Mouse (Mus musculus) hindbrain, embryonic 12.5 days (tissue): ENCODE results near the gene Eea1. TPM values are rescaled to one million over a fixed set of nuclear protein-coding genes. Genes with fewer than 3 reads are reported as not detected.

Experiments used
- ATAC-seq: fragments of 200-750 bp; cut with Nextera tagmentation; 2 replicates; pipeline ENCODE4 v1.8.0; 2017; ENCODE audit warnings: moderate TSS enrichment; ENCODE audit not compliant: low FRiP score
- H3K27ac ChIP-seq: fragments of 300-500 bp; sonication (generic); 2 replicates; pipeline ENCODE4 v1.5.1; 2016; ENCODE audit warnings: mild to moderate bottlenecking
- H3K27me3 ChIP-seq: fragments of 300-500 bp; sonication (generic); 2 replicates; pipeline ENCODE4 v1.6.1; 2016; ENCODE audit warnings: mild to moderate bottlenecking
- H3K36me3 ChIP-seq: fragments of 300-500 bp; sonication (generic); 2 replicates; pipeline ENCODE4 v1.6.1; 2016; ENCODE audit warnings: mild to moderate bottlenecking
- H3K4me1 ChIP-seq: fragments of 300-500 bp; sonication (generic); 2 replicates; pipeline ENCODE4 v1.6.1; 2016
- H3K4me2 ChIP-seq: fragments of 300-500 bp; sonication (generic); replicated peaks from 2 replicates; pipeline ENCODE4 v1.6.1; 2016; ENCODE audit warnings: mild to moderate bottlenecking
- H3K4me3 ChIP-seq: fragments of 300-500 bp; sonication (generic); 2 replicates; pipeline ENCODE4 v1.5.1; 2016; ENCODE audit warnings: mild to moderate bottlenecking
- H3K9ac ChIP-seq: fragments of 300-500 bp; sonication (generic); 2 replicates; pipeline ENCODE4 v1.6.1; 2016; ENCODE audit warnings: mild to moderate bottlenecking, moderate library complexity
- H3K9me3 ChIP-seq: fragments of 300-500 bp; sonication (generic); replicated peaks from 2 replicates; pipeline ENCODE4 v1.6.1; 2016; ENCODE audit warnings: mild to moderate bottlenecking
- WGBS: fragments of 180-500 bp; shearing (Covaris S2); methylation state at CpG from one replicate; pipeline ENCODE4 v1.1.7; 2016; 5-methylcytosine and 5-hydroxymethylcytosine counted together
- polyA plus RNA-seq: library from polyadenylated mRNA; unstranded; fragments of >200 nt; fragmentation: Nextera tagmentation; extraction: Ambion mirVana; gene quantifications from 2 replicates; pipeline ENCODE4 v1.2.1, GENCODE M21; 2016

Gene Eea1
- polyA plus RNA-seq, 1 experiment from 2014 or later, result 18.7 TPM

DNA sequence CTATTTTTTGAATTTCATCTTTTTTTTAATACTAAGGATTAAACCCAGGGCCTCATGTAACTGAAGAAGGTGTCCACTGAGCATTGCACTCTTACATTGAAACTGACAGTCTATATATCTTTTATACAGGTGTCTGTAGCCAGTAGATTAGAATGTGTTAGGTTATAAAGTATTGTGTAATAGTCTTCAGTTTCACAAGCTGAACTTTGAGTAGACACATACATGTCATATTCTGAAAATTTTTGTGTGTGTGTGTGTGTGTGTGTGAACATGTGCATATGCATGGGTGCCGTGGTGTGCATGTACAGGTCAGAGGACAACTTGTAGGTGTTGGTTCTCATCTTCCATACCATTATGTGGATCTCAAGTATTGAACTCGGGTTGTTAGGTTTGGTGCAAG is 16.2 kb downstream of the Eea1 start:
- 92% methylated on average over 2 of the region's 2 CpGs for WGBS

DNA sequence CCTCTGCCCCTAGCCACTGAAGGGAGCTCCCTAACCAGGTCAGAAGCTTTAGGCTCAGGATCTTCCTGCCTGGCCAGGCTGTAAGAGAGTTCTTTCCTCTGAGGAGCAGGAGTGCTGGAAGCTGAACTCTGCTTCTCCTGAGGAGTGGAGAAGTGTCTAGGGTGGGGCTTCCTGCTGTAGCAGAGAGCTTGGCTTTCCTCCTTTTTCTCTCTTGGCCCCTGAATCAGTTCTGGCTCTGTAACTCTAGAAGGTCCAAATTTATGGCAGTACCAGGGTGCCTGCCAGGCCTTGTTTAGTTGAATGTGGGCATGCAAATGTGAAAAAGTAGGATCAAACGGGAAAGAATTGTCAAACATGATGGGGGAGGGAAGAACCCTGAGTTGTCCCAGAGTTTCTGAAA is 17.1 kb downstream of the Eea1 start:
- no peak for ATAC-seq
- H3K27ac ChIP-seq, result no peak overlapping the region
- no peak overlapping the region for H3K4me3 ChIP-seq
- no peaks in the 10 kb centered on the region for H3K27me3 ChIP-seq
- no peak overlapping the region for H3K9ac ChIP-seq
- H3K4me2 ChIP-seq, result no peak overlapping the region
- no peaks in the 10 kb centered on the region for H3K4me1 ChIP-seq
- WGBS, result 57% methylated on average over 1 of the region's 1 CpGs
- H3K36me3 ChIP-seq, result no peaks in the 10 kb centered on the region
- no peaks in the 10 kb centered on the region for H3K9me3 ChIP-seq

More for the DNA sequence above, 16.2 kb downstream of the Eea1 start:
- no peak for ATAC-seq
- Histone ChIP-seq H3K9ac (no peak overlapping the region), H3K4me3 (no peak overlapping the region), H3K4me1 (no peaks in the 10 kb centered on the region), H3K36me3 (no peaks in the 10 kb centered on the region), H3K27ac (no peak overlapping the region), H3K9me3 (no peaks in the 10 kb centered on the region), H3K27me3 (no peaks in the 10 kb centered on the region), H3K4me2 (no peak overlapping the region)

DNA sequence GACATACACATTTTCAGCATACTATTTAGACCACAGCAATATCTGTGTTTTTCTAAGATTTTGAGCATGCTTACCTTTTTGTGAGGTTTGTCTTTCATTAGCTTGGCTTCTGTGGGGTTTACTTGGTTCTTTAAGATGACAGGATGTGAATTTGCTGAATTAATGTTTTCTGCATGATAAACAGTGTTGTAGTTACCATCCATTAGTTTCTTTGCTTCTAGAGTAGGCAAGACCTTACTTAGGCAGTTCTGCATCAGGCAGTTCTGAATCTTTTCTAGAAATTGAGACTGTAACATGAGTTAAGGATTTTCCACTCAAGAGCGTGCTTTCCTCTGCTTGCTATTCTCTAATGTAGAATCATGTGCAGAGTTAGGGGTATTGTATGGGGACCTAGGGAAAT is 24.2 kb downstream of the Eea1 start:
- H3K4me1 ChIP-seq, result no peaks in the 10 kb centered on the region
- no peak overlapping the region for H3K9ac ChIP-seq
- ATAC-seq, result no peak
- no peak overlapping the region for H3K4me3 ChIP-seq
- no peak overlapping the region for H3K27ac ChIP-seq
- no peaks in the 10 kb centered on the region for H3K27me3 ChIP-seq
- no peaks in the 10 kb centered on the region for H3K9me3 ChIP-seq
- H3K36me3 ChIP-seq, result no peaks in the 10 kb centered on the region
- WGBS, result 96% methylated on average over 1 of the region's 1 CpGs
- H3K4me2 ChIP-seq, result no peak overlapping the region

DNA sequence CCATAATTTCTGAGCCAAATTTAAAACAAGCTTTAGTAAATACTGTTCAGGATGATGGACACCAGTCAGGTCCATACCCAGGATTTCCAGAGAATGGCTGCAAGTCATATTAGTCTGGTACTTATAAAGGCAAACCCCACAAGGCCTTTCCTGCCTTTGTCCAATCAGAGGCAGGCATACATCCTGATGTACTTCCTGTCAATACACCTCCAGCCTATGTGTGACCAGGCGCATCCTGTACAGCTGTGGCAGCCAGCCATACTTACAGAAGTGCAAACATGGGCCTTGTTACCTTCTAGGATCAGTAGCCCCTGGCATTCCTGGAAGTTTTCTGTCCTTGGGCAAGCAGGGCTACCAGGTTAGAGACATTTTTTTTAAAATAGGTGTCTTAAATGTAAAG is 29.2 kb downstream of the Eea1 start:
- Histone ChIP-seq H3K27ac (no peak overlapping the region), H3K36me3 (no peaks in the 10 kb centered on the region), H3K4me2 (no peak overlapping the region), H3K4me1 (no peaks in the 10 kb centered on the region), H3K9me3 (no peaks in the 10 kb centered on the region), H3K27me3 (no peaks in the 10 kb centered on the region), H3K9ac (no peak overlapping the region), H3K4me3 (no peak overlapping the region)
- no peak for ATAC-seq
- 96% methylated on average over 1 of the region's 1 CpGs for WGBS

DNA sequence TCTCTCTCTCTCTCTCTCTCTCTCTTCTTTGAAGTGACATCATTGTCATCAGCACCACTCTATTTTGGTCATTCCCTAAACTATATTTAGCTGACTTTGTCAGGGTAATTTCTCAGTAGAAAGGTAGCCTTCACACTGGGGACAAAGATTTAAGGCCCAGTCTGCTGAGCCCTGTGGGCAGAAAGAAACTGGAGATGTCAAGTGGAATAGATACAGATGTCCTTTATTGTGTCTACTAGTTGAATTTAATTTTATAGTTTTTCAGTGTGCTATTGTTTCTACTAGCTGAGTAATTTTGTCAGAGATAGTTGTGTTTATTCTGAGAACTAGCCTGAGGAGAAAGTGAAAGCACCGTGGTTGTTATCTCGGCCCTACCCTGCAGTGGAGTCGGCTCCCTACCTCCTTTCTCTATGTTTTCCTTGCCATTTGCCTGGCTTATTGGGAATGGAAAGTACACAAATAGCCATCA is 30.3 kb downstream of the Eea1 start:
- ATAC-seq, result no peak
- no peak overlapping the region for H3K4me3 ChIP-seq
- H3K36me3 ChIP-seq, result peaks cover 9% of the 10 kb centered on the region
- H3K9me3 ChIP-seq, result no peaks in the 10 kb centered on the region
- no peaks in the 10 kb centered on the region for H3K27me3 ChIP-seq
- H3K9ac ChIP-seq, result no peak overlapping the region
- no peak overlapping the region for H3K27ac ChIP-seq
- H3K4me1 ChIP-seq, result no peaks in the 10 kb centered on the region
- WGBS, result 86% methylated on average over 3 of the region's 3 CpGs
- H3K4me2 ChIP-seq, result no peak overlapping the region

DNA sequence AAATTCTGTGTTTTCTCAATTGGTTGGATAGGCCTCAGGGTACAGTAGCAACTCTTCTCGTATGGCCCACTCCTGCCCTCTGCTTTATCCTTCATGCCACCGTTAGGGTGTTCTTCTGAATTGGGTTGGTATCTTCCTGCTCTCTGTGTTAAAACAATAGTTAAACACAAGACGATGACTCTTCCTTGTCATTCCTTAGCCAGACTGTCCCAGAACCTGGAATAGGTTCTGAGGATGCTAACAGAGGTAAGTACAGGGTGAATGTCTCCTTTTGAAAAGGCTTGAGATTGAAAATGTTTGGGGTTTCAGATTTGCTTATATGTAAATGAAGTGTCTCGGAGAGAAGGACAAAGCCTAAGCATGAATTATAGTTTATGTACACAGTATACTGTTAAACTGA is 30.9 kb downstream of the Eea1 start:
- ATAC-seq, result no peak
- H3K27ac ChIP-seq, result no peak overlapping the region
- no peaks in the 10 kb centered on the region for H3K27me3 ChIP-seq
- WGBS, result 90% methylated on average over 4 of the region's 4 CpGs
- no peak overlapping the region for H3K4me3 ChIP-seq
- no peak overlapping the region for H3K4me2 ChIP-seq
- H3K9ac ChIP-seq, result no peak overlapping the region
- peaks cover 9% of the 10 kb centered on the region for H3K36me3 ChIP-seq
- H3K4me1 ChIP-seq, result no peaks in the 10 kb centered on the region
- H3K9me3 ChIP-seq, result no peaks in the 10 kb centered on the region

DNA sequence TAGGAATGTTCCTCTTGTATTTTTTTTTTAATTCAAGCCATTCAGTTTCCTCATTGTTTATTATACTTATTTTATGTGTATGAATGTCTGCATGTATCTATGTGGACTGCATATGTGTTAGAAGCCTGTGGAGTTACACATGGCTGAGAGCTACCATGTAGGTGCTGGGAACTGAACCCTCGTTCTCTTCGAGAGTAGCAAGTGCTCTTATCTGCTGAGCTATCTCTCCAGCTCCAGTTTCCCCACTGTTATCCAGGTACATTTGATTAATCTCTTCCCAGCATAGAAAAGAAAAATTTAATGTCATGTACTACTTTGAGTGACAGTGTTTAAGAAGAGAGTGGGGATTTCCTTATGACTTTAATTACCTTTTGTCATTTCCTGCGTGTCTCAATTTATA is 31.5 kb downstream of the Eea1 start:
- H3K9ac ChIP-seq, result no peak overlapping the region
- H3K4me3 ChIP-seq, result no peak overlapping the region
- no peaks in the 10 kb centered on the region for H3K27me3 ChIP-seq
- H3K4me2 ChIP-seq, result no peak overlapping the region
- no peak for ATAC-seq
- H3K4me1 ChIP-seq, result no peaks in the 10 kb centered on the region
- no peak overlapping the region for H3K27ac ChIP-seq
- H3K9me3 ChIP-seq, result no peaks in the 10 kb centered on the region
- H3K36me3 ChIP-seq, result peaks cover 9% of the 10 kb centered on the region
- 93% methylated on average over 3 of the region's 3 CpGs for WGBS

DNA sequence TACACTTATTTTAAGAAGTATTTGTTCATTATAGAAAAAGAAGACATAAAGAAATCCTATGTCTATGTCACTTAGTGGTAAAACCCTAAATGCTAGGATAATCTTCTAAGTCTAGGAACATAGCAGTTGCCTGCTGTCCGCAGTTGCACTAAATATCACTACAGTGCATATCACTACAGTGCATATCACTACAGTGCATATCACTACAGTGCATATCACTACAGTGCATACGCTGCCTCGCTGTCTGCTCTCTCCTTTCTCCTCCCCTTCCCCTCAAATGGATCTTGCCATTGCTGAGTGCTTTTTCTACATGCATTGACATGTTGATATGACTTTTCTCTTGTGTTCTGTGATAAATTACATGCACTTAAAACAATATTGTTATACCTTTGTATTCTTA is 34.0 kb downstream of the Eea1 start:
- no peak overlapping the region for H3K4me3 ChIP-seq
- H3K4me1 ChIP-seq, result no peaks in the 10 kb centered on the region
- no peak for ATAC-seq
- H3K9me3 ChIP-seq, result no peaks in the 10 kb centered on the region
- no peak overlapping the region for H3K27ac ChIP-seq
- H3K27me3 ChIP-seq, result no peaks in the 10 kb centered on the region
- 99% methylated on average over 3 of the region's 3 CpGs for WGBS
- no peak overlapping the region for H3K9ac ChIP-seq
- no peak overlapping the region for H3K4me2 ChIP-seq
- peaks cover 9% of the 10 kb centered on the region for H3K36me3 ChIP-seq

DNA sequence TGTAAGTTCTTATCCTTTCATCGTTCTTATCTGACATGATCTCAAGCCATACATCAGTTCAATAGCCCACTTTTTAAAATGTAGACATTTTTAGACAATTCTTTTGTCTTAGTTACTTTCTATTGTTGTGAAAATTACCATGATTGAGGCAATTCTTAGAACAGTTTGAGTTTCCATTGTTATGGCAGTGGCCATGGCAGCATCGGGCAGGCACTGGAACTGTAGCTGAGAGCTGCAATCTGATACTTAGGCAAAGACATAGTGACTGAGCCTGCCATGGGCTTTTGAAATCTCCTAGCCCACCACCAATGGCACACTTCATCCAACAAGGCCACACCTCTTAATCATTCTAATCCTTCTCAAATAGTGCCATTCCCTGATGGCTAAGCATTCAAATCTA is 36.3 kb downstream of the Eea1 start:
- no peak overlapping the region for H3K4me2 ChIP-seq
- 91% methylated on average over 2 of the region's 2 CpGs for WGBS
- no peaks in the 10 kb centered on the region for H3K9me3 ChIP-seq
- H3K9ac ChIP-seq, result no peak overlapping the region
- peaks cover 9% of the 10 kb centered on the region for H3K36me3 ChIP-seq
- H3K4me1 ChIP-seq, result no peaks in the 10 kb centered on the region
- H3K27me3 ChIP-seq, result no peaks in the 10 kb centered on the region
- H3K27ac ChIP-seq, result no peak overlapping the region
- no peak overlapping the region for H3K4me3 ChIP-seq
- no peak for ATAC-seq

DNA sequence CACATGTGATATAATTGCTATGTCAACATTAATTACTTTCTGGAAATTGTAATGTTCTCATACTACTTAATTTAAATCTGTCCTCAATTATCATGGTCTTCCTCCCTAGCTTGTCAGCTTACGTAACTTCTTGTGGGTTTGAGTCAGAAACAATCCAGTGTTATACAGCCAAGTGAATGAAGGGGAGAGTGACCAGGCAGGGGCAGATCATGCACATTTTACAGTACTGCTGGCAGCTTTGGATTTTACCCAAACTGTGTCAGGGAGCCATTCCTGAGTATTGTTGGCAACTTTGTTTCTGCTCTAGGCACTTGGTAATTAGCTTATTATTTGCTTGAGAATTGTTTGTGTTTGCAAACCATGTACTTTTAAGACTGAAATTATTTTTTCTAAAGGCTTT is 49.3 kb downstream of the Eea1 start:
- WGBS, result 94% methylated on average over 1 of the region's 1 CpGs
- Histone ChIP-seq H3K4me3 (no peak overlapping the region), H3K9ac (no peak overlapping the region), H3K9me3 (no peaks in the 10 kb centered on the region), H3K4me1 (no peaks in the 10 kb centered on the region), H3K27ac (no peak overlapping the region), H3K27me3 (no peaks in the 10 kb centered on the region), H3K4me2 (no peak overlapping the region), H3K36me3 (no peaks in the 10 kb centered on the region)
- ATAC-seq, result no peak

DNA sequence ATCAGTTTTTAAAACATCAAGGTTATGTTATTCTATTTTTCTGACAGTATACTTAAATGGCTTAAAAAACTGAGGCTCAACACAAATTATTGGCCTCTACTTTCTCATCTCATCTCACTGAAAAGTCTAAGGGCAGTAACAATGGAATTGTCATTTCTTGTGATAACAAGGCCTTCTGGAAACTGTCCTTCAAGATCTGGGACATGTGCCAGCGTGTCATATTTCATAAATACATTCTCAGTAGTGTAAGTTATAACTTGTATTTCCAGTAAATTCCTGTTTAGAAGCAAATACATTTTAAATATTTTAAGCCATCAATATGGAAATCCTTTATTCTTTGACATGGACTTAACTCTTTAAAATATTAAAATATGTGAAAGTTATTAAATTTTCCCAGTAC is 50.7 kb downstream of the Eea1 start:
- H3K36me3 ChIP-seq, result no peaks in the 10 kb centered on the region
- H3K9ac ChIP-seq, result no peak overlapping the region
- H3K4me3 ChIP-seq, result no peak overlapping the region
- no peaks in the 10 kb centered on the region for H3K9me3 ChIP-seq
- no peak for ATAC-seq
- H3K27me3 ChIP-seq, result no peaks in the 10 kb centered on the region
- no peak overlapping the region for H3K27ac ChIP-seq
- H3K4me2 ChIP-seq, result no peak overlapping the region
- 82% methylated on average over 1 of the region's 1 CpGs for WGBS
- no peaks in the 10 kb centered on the region for H3K4me1 ChIP-seq

DNA sequence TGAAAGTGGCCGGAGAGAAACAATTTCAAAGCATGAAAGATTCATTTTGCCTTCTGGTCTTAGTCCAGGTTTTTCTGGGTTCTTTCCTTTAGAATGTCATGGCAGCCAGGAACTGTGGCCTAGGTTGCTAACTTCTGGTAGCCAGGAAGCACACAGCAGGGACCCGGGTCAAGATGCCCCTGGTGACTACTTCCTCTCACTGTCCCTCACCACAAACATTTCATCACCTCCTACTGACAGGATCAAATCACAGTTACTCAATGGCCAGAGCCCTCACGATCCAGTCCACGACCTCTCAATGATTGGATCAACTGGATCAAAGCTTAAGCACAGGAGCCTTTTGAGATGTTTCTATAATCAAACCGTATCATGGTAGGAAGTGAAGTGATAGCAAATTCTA is 60.5 kb downstream of the Eea1 start:
- Histone ChIP-seq H3K4me1 (no peaks in the 10 kb centered on the region), H3K27me3 (no peaks in the 10 kb centered on the region), H3K9me3 (no peaks in the 10 kb centered on the region), H3K36me3 (no peaks in the 10 kb centered on the region), H3K9ac (no peak overlapping the region), H3K4me2 (no peak overlapping the region), H3K27ac (no peak overlapping the region), H3K4me3 (no peak overlapping the region)
- 76% methylated on average over 5 of the region's 5 CpGs for WGBS
- ATAC-seq, result no peak

DNA sequence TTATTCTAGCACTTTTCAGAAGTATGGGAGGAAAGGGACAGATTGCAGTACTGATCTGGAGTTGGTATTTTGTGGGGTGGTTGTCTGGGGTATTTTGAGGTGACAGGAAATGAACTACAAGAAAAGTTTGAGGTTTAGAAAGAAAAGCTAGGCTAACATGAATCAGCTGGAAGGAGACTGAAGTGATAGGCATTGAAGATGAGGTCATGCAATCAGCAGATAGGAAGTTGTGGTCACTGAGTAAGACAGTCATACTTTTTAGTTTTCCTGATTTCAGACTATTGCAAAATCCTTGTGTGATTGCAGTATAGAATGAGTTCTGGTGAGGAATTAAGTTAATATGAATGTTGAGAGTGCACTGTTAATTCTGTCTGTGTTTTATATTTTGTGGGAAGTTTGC is 75.3 kb downstream of the Eea1 start:
- Histone ChIP-seq H3K27ac (no peak overlapping the region), H3K36me3 (peaks cover 23% of the 10 kb centered on the region), H3K9ac (no peak overlapping the region), H3K27me3 (no peaks in the 10 kb centered on the region), H3K4me2 (no peak overlapping the region), H3K4me1 (no peaks in the 10 kb centered on the region), H3K4me3 (no peak overlapping the region), H3K9me3 (no peaks in the 10 kb centered on the region)
- no peak for ATAC-seq

DNA sequence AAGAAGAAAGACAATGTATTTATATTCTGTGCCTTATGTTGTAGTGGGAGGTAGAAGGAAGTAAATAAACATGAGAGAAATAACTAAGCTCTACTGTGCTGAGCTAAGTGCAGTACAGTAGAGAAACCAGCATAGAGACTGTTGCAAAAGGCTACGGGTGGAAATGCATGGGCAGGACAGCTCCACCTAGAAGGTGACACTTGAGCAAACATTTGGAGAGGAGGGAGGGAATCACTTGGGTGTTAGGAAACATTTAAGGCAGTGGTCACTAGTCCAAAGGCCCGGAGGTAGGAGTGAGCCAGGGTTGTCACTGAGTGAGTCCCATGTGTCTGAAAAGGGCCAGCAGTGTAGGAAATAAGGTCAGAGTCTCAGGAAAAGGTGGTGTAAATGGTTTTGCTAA is 77.0 kb downstream of the Eea1 start:
- H3K36me3 ChIP-seq, result peaks cover 16% of the 10 kb centered on the region
- H3K4me2 ChIP-seq, result no peak overlapping the region
- ATAC-seq, result no peak
- 91% methylated on average over 2 of the region's 2 CpGs for WGBS
- H3K9me3 ChIP-seq, result no peaks in the 10 kb centered on the region
- no peak overlapping the region for H3K4me3 ChIP-seq
- no peaks in the 10 kb centered on the region for H3K27me3 ChIP-seq
- no peaks in the 10 kb centered on the region for H3K4me1 ChIP-seq
- H3K27ac ChIP-seq, result no peak overlapping the region
- no peak overlapping the region for H3K9ac ChIP-seq
